Mouse (Mus musculus): ENCODE measurements at regions not wholly inside any gene's neighbourhood (a gene's known extent, or its start where the extent isn't known, plus 50 kb on each side); places are given as distances from the start of the nearest gene placed in this dataset.
A peak's percentile ranks its signal among the peaks of the same experiment; 100 is the strongest.

GRCm38 (mm10) chr5:77838186-77839097 is 430.6 kb upstream of the Igfbp7 start:
- Histone ChIP-seq H3K4me2 (ENCODE audit: low read depth) (no peak overlapping the region), H3K27ac (ENCODE audit: low read depth, low read length) (peak overlapping the region; percentile 27; the same call in 1 of the 2 replicates)

DNA sequence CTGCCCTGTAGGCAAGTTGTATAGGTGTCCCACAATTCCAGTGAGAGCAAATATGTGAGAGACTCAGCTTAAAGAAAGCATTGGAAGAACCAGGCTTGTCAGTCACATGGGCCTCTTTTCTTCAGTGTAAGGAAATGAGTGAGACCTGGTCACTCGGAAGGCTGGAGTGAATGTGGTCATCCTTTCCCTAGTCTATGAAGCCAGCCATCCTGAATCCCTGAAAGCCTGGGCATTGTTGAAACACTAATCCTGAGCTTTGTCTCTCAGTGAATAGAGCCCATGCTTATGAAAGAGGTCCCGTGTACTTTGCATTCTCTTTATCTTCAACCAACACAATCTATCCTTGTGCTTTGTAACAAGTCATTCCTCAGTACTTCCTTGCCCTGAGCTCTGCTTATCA is 420.1 kb upstream of the Igfbp7 start:
- no peaks in the 10 kb centered on the region for H3K36me3 ChIP-seq (ENCODE audit: control insufficient read depth, insufficient read depth, low read length)
- 71% methylated on average over 2 of the region's 2 CpGs for WGBS

More at GRCm38 (mm10) chr5:77838186-77839097, 430.6 kb upstream of the Igfbp7 start:
- H3K9me3 ChIP-seq (ENCODE audit: control insufficient read depth, low read length): no peaks in the 10 kb centered on the region
- DNase-seq (ENCODE audit: low spot score) (peak; percentile 21), ATAC-seq (ENCODE audit: insufficient read depth, low FRiP score, low TSS enrichment) (peak; percentile 89)
- H3K27me3 ChIP-seq (ENCODE audit: control insufficient read depth, insufficient read depth, low read length): no peaks in the 10 kb centered on the region
- no peaks in the 10 kb centered on the region for H3K36me3 ChIP-seq (ENCODE audit: control insufficient read depth, insufficient read depth, low read length)
- H3K4me3 ChIP-seq (ENCODE audit: low read depth, low read length): no peak overlapping the region
- H3K9ac ChIP-seq (ENCODE audit: low read length): no peak overlapping the region
- peaks cover 4% of the 10 kb centered on the region; the same call in 1 of the 2 replicates for H3K4me1 ChIP-seq (ENCODE audit: control insufficient read depth, insufficient read depth, low read length)
- 50% methylated on average over 5 of the region's 5 CpGs for WGBS

DNA sequence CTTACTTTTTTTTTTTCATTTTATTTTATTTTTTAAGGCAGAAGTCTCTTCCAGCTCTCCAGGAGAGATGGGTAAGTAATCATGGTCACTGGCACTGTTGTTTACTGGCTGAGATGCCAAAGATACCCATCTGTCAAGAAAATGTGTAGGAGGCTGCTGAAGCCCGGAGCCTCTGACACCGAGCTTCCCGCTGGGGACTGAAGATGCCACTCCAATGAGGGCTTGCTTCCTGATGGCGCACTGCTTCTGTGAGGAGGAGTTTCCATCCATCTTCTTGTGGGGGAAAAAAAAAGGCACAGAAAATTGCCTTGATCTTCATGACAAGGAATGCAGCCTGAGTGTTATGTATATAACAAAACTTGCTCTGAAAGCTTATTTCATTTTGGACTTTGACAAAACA is 418.2 kb upstream of the Igfbp7 start:
- H3K36me3 ChIP-seq (ENCODE audit: control insufficient read depth, insufficient read depth, low read length): no peaks in the 10 kb centered on the region
- H3K4me2 ChIP-seq (ENCODE audit: low read depth): no peak overlapping the region
- H3K4me3 ChIP-seq (ENCODE audit: low read depth, low read length): no peak overlapping the region
- H3K9ac ChIP-seq (ENCODE audit: low read length): no peak overlapping the region
- no peaks in the 10 kb centered on the region for H3K27me3 ChIP-seq (ENCODE audit: control insufficient read depth, insufficient read depth, low read length)
- no peaks in the 10 kb centered on the region for H3K4me1 ChIP-seq (ENCODE audit: control insufficient read depth, insufficient read depth, low read length)
- ATAC-seq (ENCODE audit: insufficient read depth, low FRiP score, low TSS enrichment) (no peak), DNase-seq (ENCODE audit: low spot score) (no peak)
- 0 out of 2 replicates have a peak, but pooled peaks cover 3% of the 10 kb centered on the region for H3K9me3 ChIP-seq (ENCODE audit: control insufficient read depth, low read length)
- no peak overlapping the region for H3K27ac ChIP-seq (ENCODE audit: low read depth, low read length)
- WGBS: 83% methylated on average over 4 of the region's 4 CpGs

More for the DNA sequence above, 420.1 kb upstream of the Igfbp7 start:
- no peak for DNase-seq (ENCODE audit: low spot score)
- H3K4me3 ChIP-seq (ENCODE audit: low read depth, low read length): no peak overlapping the region
- no peaks in the 10 kb centered on the region for H3K27me3 ChIP-seq (ENCODE audit: control insufficient read depth, insufficient read depth, low read length)
- no peak for ATAC-seq (ENCODE audit: insufficient read depth, low FRiP score, low TSS enrichment)
- H3K4me1 ChIP-seq (ENCODE audit: control insufficient read depth, insufficient read depth, low read length): no peaks in the 10 kb centered on the region
- H3K9ac ChIP-seq (ENCODE audit: low read length): no peak overlapping the region
- H3K27ac ChIP-seq (ENCODE audit: low read depth, low read length): no peak overlapping the region
- H3K4me2 ChIP-seq (ENCODE audit: low read depth): no peak overlapping the region
- H3K9me3 ChIP-seq (ENCODE audit: control insufficient read depth, low read length): 0 out of 2 replicates have a peak, but pooled peaks cover 3% of the 10 kb centered on the region

- Histone ChIP-seq H3K27me3 (ENCODE audit: control insufficient read depth, insufficient read depth, low read length) (no peaks in the 10 kb centered on the region), H3K9me3 (ENCODE audit: control insufficient read depth, low read length) (no peaks in the 10 kb centered on the region), H3K9ac (ENCODE audit: low read length) (no peak overlapping the region), H3K27ac (ENCODE audit: low read depth, low read length) (no peak overlapping the region), H3K4me3 (ENCODE audit: low read depth, low read length) (no peak overlapping the region), H3K4me1 (ENCODE audit: control insufficient read depth, insufficient read depth, low read length) (no peaks in the 10 kb centered on the region), H3K36me3 (ENCODE audit: control insufficient read depth, insufficient read depth, low read length) (no peaks in the 10 kb centered on the region), H3K4me2 (ENCODE audit: low read depth) (no peak overlapping the region)
- WGBS: 73% methylated on average over 7 of the region's 7 CpGs
- DNase-seq (ENCODE audit: low spot score) (no peak), ATAC-seq (ENCODE audit: insufficient read depth, low FRiP score, low TSS enrichment) (no peak)
Observed at GRCm38 (mm10) chr5:77816759-77817280, 409.0 kb upstream of the Igfbp7 start.

DNA sequence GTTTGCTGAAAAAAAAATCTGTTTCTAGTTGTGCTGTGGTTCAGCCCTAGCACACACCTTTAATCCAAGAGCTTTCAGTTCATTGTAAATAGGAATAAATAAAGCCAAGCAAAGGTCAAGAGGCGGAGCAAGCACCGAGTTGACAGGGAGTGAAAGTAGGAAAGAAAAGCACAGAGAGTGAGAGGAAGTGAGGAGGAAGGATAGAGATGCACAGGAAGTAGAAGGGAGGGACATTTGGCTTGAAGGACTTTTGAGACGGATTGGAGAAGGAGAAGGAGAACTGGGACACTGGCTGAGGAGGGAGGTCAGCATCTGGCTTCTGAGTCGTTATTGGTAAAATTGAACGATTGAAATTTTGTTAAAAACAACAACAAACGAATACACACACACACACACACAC is 402.0 kb upstream of the Igfbp7 start:
- no peaks in the 10 kb centered on the region for H3K27me3 ChIP-seq (ENCODE audit: control insufficient read depth, insufficient read depth, low read length)
- H3K9ac ChIP-seq (ENCODE audit: low read length): no peak overlapping the region
- no peak overlapping the region for H3K4me2 ChIP-seq (ENCODE audit: low read depth)
- 87% methylated on average over 6 of the region's 6 CpGs for WGBS
- H3K4me1 ChIP-seq (ENCODE audit: control insufficient read depth, insufficient read depth, low read length): peaks cover 3% of the 10 kb centered on the region; the same call in 1 of the 2 replicates
- H3K9me3 ChIP-seq (ENCODE audit: control insufficient read depth, low read length): no peaks in the 10 kb centered on the region
- no peak for ATAC-seq (ENCODE audit: insufficient read depth, low FRiP score, low TSS enrichment)
- H3K27ac ChIP-seq (ENCODE audit: low read depth, low read length): no peak overlapping the region
- no peaks in the 10 kb centered on the region for H3K36me3 ChIP-seq (ENCODE audit: control insufficient read depth, insufficient read depth, low read length)
- no peak for DNase-seq (ENCODE audit: low spot score)
- no peak overlapping the region for H3K4me3 ChIP-seq (ENCODE audit: low read depth, low read length)

GRCm38 (mm10) chr5:77807726-77808125 is 399.9 kb upstream of the Igfbp7 start:
- no peak for ATAC-seq (ENCODE audit: insufficient read depth, low FRiP score, low TSS enrichment)
- H3K27ac ChIP-seq (ENCODE audit: low read depth, low read length): no peak overlapping the region
- whole genome bisulfite sequencing: 40% methylated on average over 3 of the region's 3 CpGs

GRCm38 (mm10) chr5:77806334-77807157 is 398.7 kb upstream of the Igfbp7 start:
- H3K4me2 ChIP-seq (ENCODE audit: low read depth): no peak overlapping the region
- WGBS: 67% methylated on average over 9 of the region's 9 CpGs
- H3K4me3 ChIP-seq (ENCODE audit: low read depth, low read length): no peak overlapping the region
- DNase-seq (ENCODE audit: low spot score): no peak
- H3K36me3 ChIP-seq (ENCODE audit: control insufficient read depth, insufficient read depth, low read length): no peaks in the 10 kb centered on the region
- peaks cover 3% of the 10 kb centered on the region; the same call in 1 of the 2 replicates for H3K4me1 ChIP-seq (ENCODE audit: control insufficient read depth, insufficient read depth, low read length)
- no peak overlapping the region for H3K9ac ChIP-seq (ENCODE audit: low read length)
- no peaks in the 10 kb centered on the region for H3K27me3 ChIP-seq (ENCODE audit: control insufficient read depth, insufficient read depth, low read length)
- H3K27ac ChIP-seq (ENCODE audit: low read depth, low read length): no peak overlapping the region
- H3K9me3 ChIP-seq (ENCODE audit: control insufficient read depth, low read length): no peaks in the 10 kb centered on the region
- ATAC-seq (ENCODE audit: insufficient read depth, low FRiP score, low TSS enrichment): 0 out of 2 replicates have a peak, but pooled peaks have one; percentile 31

More at GRCm38 (mm10) chr5:77807726-77808125, 399.9 kb upstream of the Igfbp7 start:
- Histone ChIP-seq H3K36me3 (ENCODE audit: control insufficient read depth, insufficient read depth, low read length) (no peaks in the 10 kb centered on the region), H3K4me3 (ENCODE audit: low read depth, low read length) (no peak overlapping the region), H3K4me2 (ENCODE audit: low read depth) (no peak overlapping the region), H3K9me3 (ENCODE audit: control insufficient read depth, low read length) (no peaks in the 10 kb centered on the region), H3K9ac (ENCODE audit: low read length) (no peak overlapping the region), H3K4me1 (ENCODE audit: control insufficient read depth, insufficient read depth, low read length) (peaks cover 3% of the 10 kb centered on the region; the same call in 1 of the 2 replicates), H3K27me3 (ENCODE audit: control insufficient read depth, insufficient read depth, low read length) (no peaks in the 10 kb centered on the region)
- peak; percentile 75 for DNase-seq (ENCODE audit: low spot score)

- H3K27me3 ChIP-seq (ENCODE audit: control insufficient read depth, insufficient read depth, low read length): no peaks in the 10 kb centered on the region
- no peaks in the 10 kb centered on the region for H3K9me3 ChIP-seq (ENCODE audit: control insufficient read depth, low read length)
- H3K9ac ChIP-seq (ENCODE audit: low read length): no peak overlapping the region
- peaks cover 3% of the 10 kb centered on the region; the same call in 1 of the 2 replicates for H3K4me1 ChIP-seq (ENCODE audit: control insufficient read depth, insufficient read depth, low read length)
- H3K4me2 ChIP-seq (ENCODE audit: low read depth): no peak overlapping the region
- no peak for DNase-seq (ENCODE audit: low spot score)
- no peak overlapping the region for H3K4me3 ChIP-seq (ENCODE audit: low read depth, low read length)
- WGBS: 87% methylated on average over 6 of the region's 6 CpGs
- no peak for ATAC-seq (ENCODE audit: insufficient read depth, low FRiP score, low TSS enrichment)
- no peak overlapping the region for H3K27ac ChIP-seq (ENCODE audit: low read depth, low read length)
- H3K36me3 ChIP-seq (ENCODE audit: control insufficient read depth, insufficient read depth, low read length): no peaks in the 10 kb centered on the region
Observed at GRCm38 (mm10) chr5:77805796-77806195, 398.0 kb upstream of the Igfbp7 start.

All from neural tube, embryonic 11.5 days (tissue).